Mouse (Mus musculus): ENCODE data around the gene Adcy1. TPM values are rescaled to one million over a fixed set of nuclear protein-coding genes. Genes with fewer than 3 reads are reported as not detected.

Gene Adcy1
- polyA plus RNA-seq, 1 experiment from 2014 or later: 17.2 TPM

- DNase-seq (ENCODE audit: low spot score) (no peak), ATAC-seq (ENCODE audit: low FRiP score) (no peak)
- Histone ChIP-seq H3K4me2 (replicated peaks) (no peak overlapping the region), H3K36me3 (replicated peaks; ENCODE audit: control insufficient read depth, insufficient read depth) (no peaks in the 10 kb centered on the region), H3K9ac (no peak overlapping the region), H3K27me3 (ENCODE audit: control insufficient read depth, insufficient read depth, low read length) (no peaks in the 10 kb centered on the region), H3K4me1 (replicated peaks; ENCODE audit: control insufficient read depth, insufficient read depth, low read length) (no peaks in the 10 kb centered on the region), H3K4me3 (replicated peaks; ENCODE audit: low read length) (no peak overlapping the region), H3K27ac (no peak overlapping the region), H3K9me3 (ENCODE audit: control insufficient read depth, low read length) (peaks cover 8% of the 10 kb centered on the region; the same call in 1 of the 2 replicates)
- WGBS: 98% methylated on average over 5 of the region's 5 CpGs
Observed at GRCm38 (mm10) chr11:7091120-7091519, 27.8 kb downstream of the Adcy1 start.

- Histone ChIP-seq H3K9ac (no peak overlapping the region), H3K36me3 (replicated peaks; ENCODE audit: control insufficient read depth, insufficient read depth) (no peaks in the 10 kb centered on the region), H3K4me1 (replicated peaks; ENCODE audit: control insufficient read depth, insufficient read depth, low read length) (no peaks in the 10 kb centered on the region), H3K27ac (no peak overlapping the region), H3K4me3 (replicated peaks; ENCODE audit: low read length) (no peak overlapping the region), H3K27me3 (ENCODE audit: control insufficient read depth, insufficient read depth, low read length) (no peaks in the 10 kb centered on the region), H3K4me2 (replicated peaks) (no peak overlapping the region), H3K9me3 (ENCODE audit: control insufficient read depth, low read length) (peaks cover 8% of the 10 kb centered on the region; the same call in 1 of the 2 replicates)
- no peak for ATAC-seq (ENCODE audit: low FRiP score)
- no peak for DNase-seq (ENCODE audit: low spot score)
- WGBS: 97% methylated on average over 6 of the region's 6 CpGs
Observed at GRCm38 (mm10) chr11:7094844-7095243, 31.6 kb downstream of the Adcy1 start.

- H3K4me1 ChIP-seq (replicated peaks; ENCODE audit: control insufficient read depth, insufficient read depth, low read length): peaks cover 22% of the 10 kb centered on the region
- ATAC-seq (ENCODE audit: low FRiP score) (peak; percentile 34; the same call in 1 of the 2 replicates), DNase-seq (ENCODE audit: low spot score) (no peak)
- peaks cover 4% of the 10 kb centered on the region; the same call in 1 of the 2 replicates for H3K9me3 ChIP-seq (ENCODE audit: control insufficient read depth, low read length)
- no peak overlapping the region for H3K4me2 ChIP-seq (replicated peaks)
- H3K27me3 ChIP-seq (ENCODE audit: control insufficient read depth, insufficient read depth, low read length): no peaks in the 10 kb centered on the region
- WGBS: 47% methylated on average over 6 of the region's 6 CpGs
- no peaks in the 10 kb centered on the region for H3K36me3 ChIP-seq (replicated peaks; ENCODE audit: control insufficient read depth, insufficient read depth)
- H3K4me3 ChIP-seq (replicated peaks; ENCODE audit: low read length): no peak overlapping the region
- no peak overlapping the region for H3K9ac ChIP-seq
- H3K27ac ChIP-seq: peak overlapping the region; percentile 73
Observed at GRCm38 (mm10) chr11:7101674-7102073, 38.4 kb downstream of the Adcy1 start.

GRCm38 (mm10) chr11:7102256-7103194 is 39.2 kb downstream of the Adcy1 start:
- Histone ChIP-seq H3K9ac (no peak overlapping the region), H3K9me3 (ENCODE audit: control insufficient read depth, low read length) (peaks cover 4% of the 10 kb centered on the region; the same call in 1 of the 2 replicates), H3K36me3 (replicated peaks; ENCODE audit: control insufficient read depth, insufficient read depth) (no peaks in the 10 kb centered on the region), H3K4me3 (replicated peaks; ENCODE audit: low read length) (no peak overlapping the region), H3K27me3 (ENCODE audit: control insufficient read depth, insufficient read depth, low read length) (no peaks in the 10 kb centered on the region), H3K27ac (peak overlapping the region; percentile 73), H3K4me2 (replicated peaks) (no peak overlapping the region), H3K4me1 (replicated peaks; ENCODE audit: control insufficient read depth, insufficient read depth, low read length) (peaks cover 22% of the 10 kb centered on the region)
- WGBS: 40% methylated on average over 14 of the region's 14 CpGs
- ATAC-seq (ENCODE audit: low FRiP score) (peak; percentile 51), DNase-seq (ENCODE audit: low spot score) (peak; percentile 44)

GRCm38 (mm10) chr11:7105337-7105736 is 42.0 kb downstream of the Adcy1 start:
- Histone ChIP-seq H3K27me3 (ENCODE audit: control insufficient read depth, insufficient read depth, low read length) (no peaks in the 10 kb centered on the region), H3K4me1 (replicated peaks; ENCODE audit: control insufficient read depth, insufficient read depth, low read length) (peaks cover 22% of the 10 kb centered on the region), H3K27ac (no peak overlapping the region), H3K4me3 (replicated peaks; ENCODE audit: low read length) (no peak overlapping the region), H3K9ac (no peak overlapping the region), H3K9me3 (ENCODE audit: control insufficient read depth, low read length) (peaks cover 4% of the 10 kb centered on the region; the same call in 1 of the 2 replicates), H3K4me2 (replicated peaks) (no peak overlapping the region), H3K36me3 (replicated peaks; ENCODE audit: control insufficient read depth, insufficient read depth) (peaks cover 6% of the 10 kb centered on the region)
- WGBS: 97% methylated on average over 8 of the region's 8 CpGs
- DNase-seq (ENCODE audit: low spot score) (no peak), ATAC-seq (ENCODE audit: low FRiP score) (no peak)

GRCm38 (mm10) chr11:7109131-7109530 is 45.8 kb downstream of the Adcy1 start:
- H3K4me2 ChIP-seq (replicated peaks): no peak overlapping the region

GRCm38 (mm10) chr11:7113046-7113445 is 49.8 kb downstream of the Adcy1 start:
- no peak overlapping the region for H3K4me3 ChIP-seq (replicated peaks; ENCODE audit: low read length)
- no peaks in the 10 kb centered on the region for H3K9me3 ChIP-seq (ENCODE audit: control insufficient read depth, low read length)
- H3K9ac ChIP-seq: no peak overlapping the region
- H3K27me3 ChIP-seq (ENCODE audit: control insufficient read depth, insufficient read depth, low read length): no peaks in the 10 kb centered on the region
- 76% methylated on average over 4 of the region's 4 CpGs for WGBS
- H3K27ac ChIP-seq: no peak overlapping the region
- no peak for DNase-seq (ENCODE audit: low spot score)
- no peak overlapping the region for H3K4me2 ChIP-seq (replicated peaks)
- H3K36me3 ChIP-seq (replicated peaks; ENCODE audit: control insufficient read depth, insufficient read depth): peaks cover 6% of the 10 kb centered on the region
- no peak for ATAC-seq (ENCODE audit: low FRiP score)
- H3K4me1 ChIP-seq (replicated peaks; ENCODE audit: control insufficient read depth, insufficient read depth, low read length): no peaks in the 10 kb centered on the region; the same call in none of the 2 replicates

More at GRCm38 (mm10) chr11:7109131-7109530, 45.8 kb downstream of the Adcy1 start:
- Histone ChIP-seq H3K4me1 (replicated peaks; ENCODE audit: control insufficient read depth, insufficient read depth, low read length) (no peaks in the 10 kb centered on the region; the same call in none of the 2 replicates), H3K4me3 (replicated peaks; ENCODE audit: low read length) (no peak overlapping the region), H3K36me3 (replicated peaks; ENCODE audit: control insufficient read depth, insufficient read depth) (peaks cover 6% of the 10 kb centered on the region), H3K9ac (no peak overlapping the region), H3K27ac (no peak overlapping the region), H3K9me3 (ENCODE audit: control insufficient read depth, low read length) (peaks cover 4% of the 10 kb centered on the region; the same call in 1 of the 2 replicates), H3K27me3 (ENCODE audit: control insufficient read depth, insufficient read depth, low read length) (no peaks in the 10 kb centered on the region)
- DNase-seq (ENCODE audit: low spot score) (no peak), ATAC-seq (ENCODE audit: low FRiP score) (no peak)
- 92% methylated on average over 4 of the region's 4 CpGs for WGBS

GRCm38 (mm10) chr11:7113687-7114086 is 50.4 kb downstream of the Adcy1 start:
- Histone ChIP-seq H3K27me3 (ENCODE audit: control insufficient read depth, insufficient read depth, low read length) (no peaks in the 10 kb centered on the region), H3K4me1 (replicated peaks; ENCODE audit: control insufficient read depth, insufficient read depth, low read length) (no peaks in the 10 kb centered on the region; the same call in none of the 2 replicates), H3K4me2 (replicated peaks) (no peak overlapping the region), H3K36me3 (replicated peaks; ENCODE audit: control insufficient read depth, insufficient read depth) (peaks cover 6% of the 10 kb centered on the region), H3K9me3 (ENCODE audit: control insufficient read depth, low read length) (no peaks in the 10 kb centered on the region), H3K4me3 (replicated peaks; ENCODE audit: low read length) (no peak overlapping the region), H3K27ac (no peak overlapping the region), H3K9ac (no peak overlapping the region)
- WGBS: 60% methylated on average over 6 of the region's 6 CpGs
- ATAC-seq (ENCODE audit: low FRiP score) (no peak), DNase-seq (ENCODE audit: low spot score) (no peak)

- no peak for DNase-seq (ENCODE audit: low spot score)
- Histone ChIP-seq H3K9me3 (ENCODE audit: control insufficient read depth, low read length) (no peaks in the 10 kb centered on the region), H3K4me3 (replicated peaks; ENCODE audit: low read length) (no peak overlapping the region), H3K27me3 (ENCODE audit: control insufficient read depth, insufficient read depth, low read length) (no peaks in the 10 kb centered on the region), H3K9ac (no peak overlapping the region), H3K36me3 (replicated peaks; ENCODE audit: control insufficient read depth, insufficient read depth) (peaks cover 4% of the 10 kb centered on the region), H3K4me1 (replicated peaks; ENCODE audit: control insufficient read depth, insufficient read depth, low read length) (no peaks in the 10 kb centered on the region; the same call in none of the 2 replicates), H3K27ac (no peak overlapping the region), H3K4me2 (replicated peaks) (no peak overlapping the region)
- 64% methylated on average over 9 of the region's 9 CpGs for WGBS
- no peak for ATAC-seq (ENCODE audit: low FRiP score)
Observed at GRCm38 (mm10) chr11:7114312-7114711, 51.0 kb downstream of the Adcy1 start.

All from hindbrain, embryonic 14.5 days (tissue).